Mouse (Mus musculus): ENCODE measurements around the gene Cd247. TPM values are rescaled to one million over a fixed set of nuclear protein-coding genes. Genes with fewer than 3 reads are reported as not detected.

Gene Cd247
- polyA plus RNA-seq, 1 experiment = 663 TPM

DNA sequence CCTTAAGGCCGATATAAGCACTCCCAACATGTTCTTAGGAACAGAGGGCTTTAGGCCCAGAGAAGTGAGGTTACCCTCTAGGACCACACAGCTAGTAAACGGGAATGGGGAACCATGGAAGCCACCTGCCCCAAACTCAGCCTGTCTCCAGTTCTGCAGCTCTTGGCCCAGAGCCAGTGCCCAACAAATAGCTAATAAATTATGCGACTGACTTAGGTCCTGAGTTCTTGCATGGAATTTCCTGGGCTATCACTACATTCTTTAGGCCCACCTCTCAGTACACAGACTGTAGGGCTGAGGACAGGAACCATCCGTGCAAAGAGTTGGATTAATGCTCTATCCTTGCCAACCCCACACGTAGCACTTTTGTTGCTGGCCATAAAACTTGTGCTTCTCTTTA is 63.6 kb downstream of the Cd247 start:
- WGBS = 79% methylated on average over 5 of the region's 5 CpGs
- Histone ChIP-seq H3K4me3 (ENCODE audit: control insufficient read depth, insufficient read depth, low read length) (no peak overlapping the region), H3K36me3 (ENCODE audit: control insufficient read depth, insufficient read depth, low read length) (peaks cover 22% of the 10 kb centered on the region), H3K4me1 (replicated peaks; ENCODE audit: control insufficient read depth, insufficient read depth, low read length) (peaks cover 55% of the 10 kb centered on the region), H3K27me3 (ENCODE audit: control insufficient read depth, insufficient read depth, low read length) (no peaks in the 10 kb centered on the region), H3K27ac (ENCODE audit: control insufficient read depth, insufficient read depth, low read length) (peak overlapping the region; percentile 23; the same call in 1 of the 2 replicates)
- TF ChIP-seq POLR2A (IDR thresholded peaks at IDR 0.05; ENCODE audit: control insufficient read depth, extremely low read depth, insufficient read depth, low read length, poor library complexity) (no peak), CTCF (IDR thresholded peaks at IDR 0.05; ENCODE audit: borderline replicate concordance, control insufficient read depth, extremely low read depth, insufficient read depth, low read length, poor library complexity) (no peak)
- DNase-seq = no peak

DNA sequence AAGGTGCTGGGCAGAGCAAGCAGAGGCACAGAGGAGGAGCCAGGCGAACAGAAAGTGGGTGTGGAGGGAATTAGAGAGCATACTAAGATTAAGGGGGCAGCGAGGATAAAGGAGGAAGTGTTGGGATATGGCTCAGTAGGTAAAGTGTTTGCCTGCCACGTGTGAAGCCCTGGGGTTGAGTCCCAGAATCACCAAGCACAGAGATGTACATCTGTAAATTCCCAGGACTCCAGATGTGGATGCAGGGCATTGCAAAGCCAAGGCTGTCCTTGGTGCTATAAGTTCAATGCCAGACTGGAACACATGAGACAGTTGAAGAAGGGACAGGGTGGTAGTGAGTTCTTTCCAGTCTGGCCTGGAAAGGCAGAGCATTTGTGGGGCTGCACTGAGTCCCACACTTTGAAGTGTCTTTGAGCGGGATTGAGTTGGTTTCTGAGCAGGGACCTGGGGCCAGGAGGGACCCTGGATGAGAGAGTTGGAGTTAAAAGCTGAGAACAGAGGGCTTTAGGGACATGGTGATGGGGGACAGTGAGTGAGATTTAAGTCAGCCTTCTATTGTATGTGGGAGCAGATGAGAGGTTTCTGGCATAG is 64.7 kb downstream of the Cd247 start:
- Histone ChIP-seq H3K27ac (ENCODE audit: control insufficient read depth, insufficient read depth, low read length) (peak overlapping the region; percentile 62), H3K36me3 (ENCODE audit: control insufficient read depth, insufficient read depth, low read length) (peaks cover 30% of the 10 kb centered on the region), H3K4me1 (replicated peaks; ENCODE audit: control insufficient read depth, insufficient read depth, low read length) (peaks cover 50% of the 10 kb centered on the region), H3K27me3 (ENCODE audit: control insufficient read depth, insufficient read depth, low read length) (no peaks in the 10 kb centered on the region), H3K4me3 (ENCODE audit: control insufficient read depth, insufficient read depth, low read length) (no peak overlapping the region)
- WGBS = 78% methylated on average over 4 of the region's 4 CpGs
- peak; percentile 23 for DNase-seq
- no peak for TF ChIP-seq CTCF (IDR thresholded peaks at IDR 0.05; ENCODE audit: borderline replicate concordance, control insufficient read depth, extremely low read depth, insufficient read depth, low read length, poor library complexity)
- no peak for TF ChIP-seq POLR2A (IDR thresholded peaks at IDR 0.05; ENCODE audit: control insufficient read depth, extremely low read depth, insufficient read depth, low read length, poor library complexity)

DNA sequence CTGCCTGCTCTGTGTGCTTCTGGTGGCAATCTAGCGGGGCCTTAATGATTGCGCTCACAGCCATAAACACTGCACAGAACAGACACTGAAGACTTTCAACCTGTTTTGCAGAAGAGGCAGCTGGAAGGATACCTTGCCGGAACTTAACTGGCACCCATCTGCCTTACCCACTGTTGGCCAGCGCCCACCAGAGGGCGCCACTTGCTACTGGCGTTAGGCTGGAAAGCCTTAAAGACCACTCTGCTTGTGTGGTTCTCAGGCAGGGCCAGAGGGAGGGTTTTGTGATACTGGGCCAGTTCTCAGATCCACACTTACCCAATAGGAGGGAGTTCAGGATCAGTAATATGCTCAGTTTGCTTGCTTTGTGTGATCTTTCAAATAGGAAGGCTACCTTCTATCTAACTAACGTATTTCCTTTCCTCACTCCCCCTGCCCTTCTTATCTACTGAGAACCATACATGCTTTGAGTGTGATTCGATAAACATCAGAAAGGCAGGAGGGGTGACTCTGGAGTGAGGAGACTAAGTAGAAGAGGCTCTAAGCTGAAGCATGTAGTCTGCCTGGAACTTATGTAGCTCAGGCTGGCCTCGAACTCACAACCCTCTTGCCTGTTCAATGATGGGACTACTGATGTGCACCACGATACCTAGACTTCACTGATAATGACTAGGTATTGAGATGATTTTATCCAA is 65.4 kb downstream of the Cd247 start:
- no peak overlapping the region for H3K4me3 ChIP-seq (ENCODE audit: control insufficient read depth, insufficient read depth, low read length)
- peaks cover 46% of the 10 kb centered on the region for H3K4me1 ChIP-seq (replicated peaks; ENCODE audit: control insufficient read depth, insufficient read depth, low read length)
- H3K27ac ChIP-seq (ENCODE audit: control insufficient read depth, insufficient read depth, low read length) = peak overlapping the region; percentile 62
- H3K27me3 ChIP-seq (ENCODE audit: control insufficient read depth, insufficient read depth, low read length) = no peaks in the 10 kb centered on the region
- H3K36me3 ChIP-seq (ENCODE audit: control insufficient read depth, insufficient read depth, low read length) = peaks cover 33% of the 10 kb centered on the region
- no peak for TF ChIP-seq POLR2A (IDR thresholded peaks at IDR 0.05; ENCODE audit: control insufficient read depth, extremely low read depth, insufficient read depth, low read length, poor library complexity)
- peak; percentile 98 for TF ChIP-seq CTCF (IDR thresholded peaks at IDR 0.05; ENCODE audit: borderline replicate concordance, control insufficient read depth, extremely low read depth, insufficient read depth, low read length, poor library complexity)
- DNase-seq = peak; percentile 84
- WGBS = 51% methylated on average over 10 of the region's 10 CpGs

DNA sequence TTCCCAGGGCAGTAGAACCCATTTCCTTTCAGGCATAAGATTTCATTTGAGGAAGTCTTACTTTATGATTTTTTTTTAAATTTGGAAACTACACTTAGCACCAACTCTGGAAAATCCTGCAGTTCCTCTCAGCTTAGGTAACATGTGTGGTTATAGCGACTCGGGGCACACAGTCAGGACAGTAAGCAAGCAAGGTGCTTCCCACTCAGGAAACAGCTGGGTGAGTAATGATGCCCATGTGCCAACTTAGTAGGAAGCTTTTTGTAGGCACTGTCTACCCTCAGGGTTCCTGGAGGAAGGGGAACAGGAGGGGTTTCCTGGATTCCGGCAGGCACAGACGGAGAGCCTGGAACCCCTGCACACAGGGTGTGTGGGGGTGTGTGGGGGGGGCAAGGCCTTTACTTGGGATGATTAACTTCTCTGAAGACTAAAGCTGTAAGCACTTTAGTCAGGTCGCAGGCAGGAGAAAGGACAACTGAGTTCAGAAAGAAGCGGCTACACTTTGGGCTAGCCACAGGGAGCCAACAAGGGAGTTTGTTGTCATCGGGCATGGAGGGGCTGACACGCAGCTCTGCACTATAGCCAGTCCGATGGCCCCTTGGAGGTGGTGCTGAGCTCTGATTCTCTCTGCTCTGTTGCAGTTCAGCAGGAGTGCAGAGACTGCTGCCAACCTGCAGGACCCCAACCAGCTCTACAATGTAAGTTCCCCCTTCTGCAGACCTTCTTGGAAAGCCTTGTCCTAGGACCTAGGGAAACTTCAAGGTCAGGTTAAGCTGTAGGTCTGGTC is 67.5 kb downstream of the Cd247 start:
- TF ChIP-seq POLR2A (IDR thresholded peaks at IDR 0.05; ENCODE audit: control insufficient read depth, extremely low read depth, insufficient read depth, low read length, poor library complexity) (no peak), CTCF (IDR thresholded peaks at IDR 0.05; ENCODE audit: borderline replicate concordance, control insufficient read depth, extremely low read depth, insufficient read depth, low read length, poor library complexity) (no peak)
- WGBS = 92% methylated on average over 9 of the region's 9 CpGs

DNA sequence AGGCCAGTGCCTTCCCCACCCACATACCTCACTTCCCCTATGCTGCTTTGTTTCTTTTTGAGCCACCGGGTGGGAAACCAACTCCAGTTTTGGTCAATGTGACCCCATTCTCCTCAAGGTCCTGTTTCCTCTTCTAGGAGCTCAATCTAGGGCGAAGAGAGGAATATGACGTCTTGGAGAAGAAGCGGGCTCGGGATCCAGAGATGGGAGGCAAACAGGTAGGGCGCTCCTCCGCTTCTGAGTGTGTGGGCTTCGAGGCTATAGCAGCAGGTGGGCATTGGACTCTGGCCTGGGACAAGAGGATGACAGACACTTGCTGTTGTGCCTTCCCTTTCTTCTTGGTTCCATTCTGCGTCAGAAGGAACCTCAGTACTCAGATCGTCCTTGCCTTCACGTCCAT is 68.8 kb downstream of the Cd247 start:
- no peak for DNase-seq
- Histone ChIP-seq H3K27ac (ENCODE audit: control insufficient read depth, insufficient read depth, low read length) (no peak overlapping the region), H3K36me3 (ENCODE audit: control insufficient read depth, insufficient read depth, low read length) (peaks cover 62% of the 10 kb centered on the region), H3K4me1 (replicated peaks; ENCODE audit: control insufficient read depth, insufficient read depth, low read length) (peaks cover 13% of the 10 kb centered on the region), H3K27me3 (ENCODE audit: control insufficient read depth, insufficient read depth, low read length) (no peaks in the 10 kb centered on the region), H3K4me3 (ENCODE audit: control insufficient read depth, insufficient read depth, low read length) (no peak overlapping the region)
- WGBS = 93% methylated on average over 11 of the region's 11 CpGs
- no peak for TF ChIP-seq CTCF (IDR thresholded peaks at IDR 0.05; ENCODE audit: borderline replicate concordance, control insufficient read depth, extremely low read depth, insufficient read depth, low read length, poor library complexity)
- TF ChIP-seq POLR2A (IDR thresholded peaks at IDR 0.05; ENCODE audit: control insufficient read depth, extremely low read depth, insufficient read depth, low read length, poor library complexity) = no peak

More for the DNA sequence above, 67.5 kb downstream of the Cd247 start:
- H3K4me1 ChIP-seq (replicated peaks; ENCODE audit: control insufficient read depth, insufficient read depth, low read length) = peaks cover 25% of the 10 kb centered on the region
- peaks cover 51% of the 10 kb centered on the region for H3K36me3 ChIP-seq (ENCODE audit: control insufficient read depth, insufficient read depth, low read length)
- H3K27ac ChIP-seq (ENCODE audit: control insufficient read depth, insufficient read depth, low read length) = no peak overlapping the region
- no peaks in the 10 kb centered on the region for H3K27me3 ChIP-seq (ENCODE audit: control insufficient read depth, insufficient read depth, low read length)
- DNase-seq = peak; percentile 0
- no peak overlapping the region for H3K4me3 ChIP-seq (ENCODE audit: control insufficient read depth, insufficient read depth, low read length)

DNA sequence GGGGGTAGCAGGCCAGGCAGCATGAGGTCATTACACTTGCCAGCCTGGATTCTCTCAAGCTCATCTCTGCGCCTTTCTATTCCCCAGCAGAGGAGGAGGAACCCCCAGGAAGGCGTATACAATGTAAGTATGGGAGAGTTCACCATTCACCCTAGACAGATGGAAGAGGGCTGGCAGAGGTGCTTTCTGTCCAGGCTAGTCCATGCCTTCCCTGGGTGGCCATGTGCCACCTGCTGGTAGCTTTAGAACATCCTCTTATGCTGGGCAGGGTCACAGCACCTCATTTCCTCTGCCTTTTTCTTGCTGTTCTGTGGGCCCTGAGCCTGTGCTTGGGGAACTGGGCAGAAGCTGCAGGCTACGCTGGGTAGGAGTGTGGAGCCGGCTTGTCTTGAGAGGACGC is 69.9 kb downstream of the Cd247 start:
- TF ChIP-seq POLR2A (IDR thresholded peaks at IDR 0.05; ENCODE audit: control insufficient read depth, extremely low read depth, insufficient read depth, low read length, poor library complexity) (no peak), CTCF (IDR thresholded peaks at IDR 0.05; ENCODE audit: borderline replicate concordance, control insufficient read depth, extremely low read depth, insufficient read depth, low read length, poor library complexity) (peak; percentile 71; the same call in 1 of the 2 replicates)
- H3K27ac ChIP-seq (ENCODE audit: control insufficient read depth, insufficient read depth, low read length) = no peak overlapping the region
- no peaks in the 10 kb centered on the region for H3K27me3 ChIP-seq (ENCODE audit: control insufficient read depth, insufficient read depth, low read length)
- WGBS = 91% methylated on average over 5 of the region's 5 CpGs
- peaks cover 62% of the 10 kb centered on the region for H3K36me3 ChIP-seq (ENCODE audit: control insufficient read depth, insufficient read depth, low read length)
- H3K4me3 ChIP-seq (ENCODE audit: control insufficient read depth, insufficient read depth, low read length) = no peak overlapping the region
- H3K4me1 ChIP-seq (replicated peaks; ENCODE audit: control insufficient read depth, insufficient read depth, low read length) = peaks cover 3% of the 10 kb centered on the region
- DNase-seq = no peak

All from thymus, adult 2 months (tissue).